Mouse (Mus musculus) forebrain, embryonic 12.5 days (tissue): Measurements from ENCODE around the gene Ell2. TPM values are rescaled to one million over a fixed set of nuclear protein-coding genes. Genes with fewer than 3 reads are reported as not detected.
"Not testable (repeated sequence)": the region's sequence is repeated elsewhere in the genome, so short reads cannot be mapped to it uniquely, and the experiment has no call there.

Source experiments
- ATAC-seq: fragments of 200-750 bp; cut with Nextera tagmentation; 2 replicates; pipeline ENCODE4 v1.8.0; 2017; ENCODE audit warnings: moderate TSS enrichment; ENCODE audit not compliant: low FRiP score
- H3K27ac ChIP-seq: fragments of 300-500 bp; sonication (generic); 2 replicates; pipeline ENCODE4 v1.5.1; 2016; ENCODE audit warnings: mild to moderate bottlenecking
- H3K27me3 ChIP-seq: fragments of 300-500 bp; sonication (generic); 2 replicates; pipeline ENCODE4 v1.6.1; 2016; ENCODE audit warnings: mild to moderate bottlenecking
- H3K36me3 ChIP-seq: fragments of 300-500 bp; sonication (generic); replicated peaks from 2 replicates; pipeline ENCODE4 v1.6.1; 2016; ENCODE audit warnings: mild to moderate bottlenecking
- H3K4me1 ChIP-seq: fragments of 300-500 bp; sonication (generic); 2 replicates; pipeline ENCODE4 v1.6.1; 2016
- H3K4me2 ChIP-seq: fragments of 300-500 bp; sonication (generic); 2 replicates; pipeline ENCODE4 v1.6.1; 2016; ENCODE audit warnings: mild to moderate bottlenecking, moderate library complexity
- H3K4me3 ChIP-seq: fragments of 300-500 bp; sonication (generic); replicated peaks from 2 replicates; pipeline ENCODE4 v1.5.1; 2016; ENCODE audit warnings: mild to moderate bottlenecking
- H3K9ac ChIP-seq: fragments of 300-500 bp; sonication (generic); 2 replicates; pipeline ENCODE4 v1.6.1; 2016; ENCODE audit warnings: mild to moderate bottlenecking
- H3K9me3 ChIP-seq: fragments of 300-500 bp; sonication (generic); 2 replicates; pipeline ENCODE4 v1.6.1; 2016
- WGBS: fragments of 180-500 bp; shearing (Covaris S2); methylation state at CpG from one replicate; pipeline ENCODE4 v1.1.7; 2016; 5-methylcytosine and 5-hydroxymethylcytosine counted together
- polyA plus RNA-seq: library from polyadenylated mRNA; unstranded; fragments of >200 nt; fragmentation: Nextera tagmentation; extraction: Ambion mirVana; gene quantifications from 2 replicates; pipeline ENCODE4 v1.2.1, GENCODE M21; 2016

The Ell2 gene
- polyA plus RNA-seq, 1 experiment from 2014 or later = 3.2 TPM

DNA sequence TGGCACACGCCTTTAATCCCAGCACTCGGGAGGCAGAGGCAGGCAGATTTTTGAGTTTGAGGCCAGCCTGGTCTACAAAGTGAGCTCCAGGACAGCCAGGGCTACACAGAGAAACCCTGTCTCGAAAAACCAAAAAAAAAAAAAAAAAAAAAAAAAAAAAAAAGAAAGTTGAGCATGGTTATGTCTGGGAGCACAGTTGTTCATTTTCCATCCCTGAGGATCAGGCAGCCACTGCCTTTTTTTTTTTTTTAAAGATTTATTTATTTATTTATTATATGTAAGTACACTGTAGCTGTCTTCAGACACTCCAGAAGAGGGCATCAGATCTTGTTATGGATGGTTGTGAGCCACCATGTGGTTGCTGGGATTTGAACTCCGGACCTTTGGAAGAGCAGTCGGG lies 6.0 kb downstream of the Ell2 start:
- ATAC-seq = not testable (repeated sequence)

DNA sequence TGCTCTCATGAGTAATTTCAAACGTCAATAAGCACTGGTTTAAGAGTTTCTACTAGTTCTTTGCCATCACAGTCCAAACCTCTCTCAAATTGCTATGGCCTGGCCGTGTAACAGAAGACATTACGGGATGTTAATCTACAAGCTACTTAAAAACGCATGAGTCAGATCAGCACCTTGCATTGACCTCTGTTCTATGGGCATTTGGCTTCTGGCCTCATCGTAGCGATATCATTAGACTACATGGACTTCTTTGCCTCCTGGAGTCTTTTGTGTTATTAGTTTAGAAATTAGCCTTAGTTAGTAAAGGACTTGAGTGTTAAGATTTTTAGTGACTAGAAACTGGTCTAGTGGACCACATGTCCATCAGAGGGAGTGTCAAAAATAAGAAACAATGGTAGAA lies 7.8 kb downstream of the Ell2 start:
- Histone ChIP-seq H3K36me3 (no peaks in the 10 kb centered on the region), H3K4me1 (0 out of 2 replicates have a peak, but pooled peaks cover under 1% of the 10 kb centered on the region), H3K27ac (no peak overlapping the region), H3K4me2 (no peak overlapping the region), H3K4me3 (no peak overlapping the region), H3K27me3 (peaks cover 4% of the 10 kb centered on the region), H3K9me3 (no peaks in the 10 kb centered on the region), H3K9ac (no peak overlapping the region)
- no peak for ATAC-seq
- WGBS = 90% methylated on average over 6 of the region's 6 CpGs

More for the DNA sequence above, 6.0 kb downstream of the Ell2 start:
- not testable (repeated sequence) for H3K27ac ChIP-seq, H3K27me3 ChIP-seq, H3K4me3 ChIP-seq, H3K9me3 ChIP-seq, H3K4me2 ChIP-seq, H3K9ac ChIP-seq, H3K36me3 ChIP-seq
- WGBS = 98% methylated on average over 4 of the region's 5 CpGs
- H3K4me1 ChIP-seq = peaks cover 11% of the 10 kb centered on the region; the same call in 1 of the 2 replicates

DNA sequence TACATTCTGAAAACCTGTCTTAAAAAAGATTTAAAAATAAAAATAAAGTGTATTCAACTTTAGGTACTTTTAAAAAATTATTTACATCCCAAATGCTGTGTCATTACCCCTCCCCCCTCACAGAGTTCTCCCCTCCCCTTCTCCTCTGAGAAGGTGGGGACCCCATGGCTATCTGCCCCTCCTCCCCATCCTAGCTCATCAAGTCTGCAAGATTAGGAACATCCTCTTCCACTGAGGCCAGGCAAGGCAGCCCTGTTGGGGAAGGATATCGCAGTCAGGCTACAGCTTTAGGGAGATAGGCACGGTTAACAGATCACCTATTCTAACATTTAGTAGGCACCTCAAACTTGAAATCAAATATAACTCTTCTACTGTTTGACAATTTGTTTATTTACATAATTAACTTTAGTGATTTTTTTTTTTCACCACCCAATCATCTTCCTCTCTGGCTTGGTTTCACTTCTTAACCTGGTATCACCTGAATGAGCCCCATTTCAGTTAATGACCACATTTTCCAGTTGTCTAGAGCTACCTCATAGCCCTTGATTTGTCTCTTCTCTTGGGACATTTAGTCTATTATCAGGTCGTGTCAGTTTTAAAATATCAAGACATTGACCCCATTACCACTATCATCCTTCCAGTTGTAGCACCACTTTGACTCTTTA lies 11.2 kb downstream of the Ell2 start:
- 73% methylated on average over 3 of the region's 3 CpGs for WGBS
- H3K9me3 ChIP-seq = no peaks in the 10 kb centered on the region

GRCm38 (mm10) chr13:75718376-75718775 lies 11.8 kb downstream of the Ell2 start:
- Histone ChIP-seq H3K27ac (no peak overlapping the region), H3K9ac (no peak overlapping the region), H3K4me3 (no peak overlapping the region), H3K4me2 (no peak overlapping the region), H3K4me1 (no peaks in the 10 kb centered on the region), H3K9me3 (no peaks in the 10 kb centered on the region), H3K27me3 (no peaks in the 10 kb centered on the region), H3K36me3 (no peaks in the 10 kb centered on the region)
- ATAC-seq = no peak

More for the DNA sequence above, 11.2 kb downstream of the Ell2 start:
- Histone ChIP-seq H3K9ac (no peak overlapping the region), H3K4me1 (no peaks in the 10 kb centered on the region), H3K4me3 (no peak overlapping the region), H3K36me3 (no peaks in the 10 kb centered on the region), H3K4me2 (no peak overlapping the region), H3K27me3 (no peaks in the 10 kb centered on the region), H3K27ac (no peak overlapping the region)
- ATAC-seq = no peak

DNA sequence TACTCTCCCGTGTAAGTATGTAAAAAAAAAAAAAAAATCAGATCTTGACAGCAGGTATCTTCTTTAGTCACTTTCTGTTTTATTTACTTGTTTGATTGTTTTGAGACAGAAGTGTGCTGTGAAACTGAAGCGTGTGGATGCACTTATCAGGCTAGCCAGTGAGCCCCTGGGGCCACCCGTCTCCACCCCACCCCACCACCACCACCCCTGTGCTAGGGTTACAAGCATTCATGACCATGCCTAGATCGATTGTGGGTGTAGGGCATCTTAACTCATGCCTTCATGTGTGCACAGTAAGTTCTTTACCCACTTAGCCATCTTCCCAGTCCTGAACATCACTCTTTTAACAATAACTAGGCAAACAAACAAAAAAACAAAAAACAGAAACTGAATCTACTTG lies 13.1 kb downstream of the Ell2 start:
- no peak for ATAC-seq
- WGBS = 85% methylated on average over 4 of the region's 4 CpGs
- H3K4me1 ChIP-seq = no peaks in the 10 kb centered on the region

GRCm38 (mm10) chr13:75726569-75727373 lies 20.2 kb downstream of the Ell2 start:
- Histone ChIP-seq H3K36me3 (no peaks in the 10 kb centered on the region), H3K27ac (no peak overlapping the region), H3K27me3 (no peaks in the 10 kb centered on the region), H3K4me2 (no peak overlapping the region), H3K9me3 (no peaks in the 10 kb centered on the region), H3K4me1 (peaks cover 3% of the 10 kb centered on the region; the same call in 1 of the 2 replicates), H3K4me3 (no peak overlapping the region), H3K9ac (no peak overlapping the region)
- WGBS = 63% methylated on average over 4 of the region's 4 CpGs
- ATAC-seq = peak; percentile 51; the same call in 1 of the 2 replicates

More for the DNA sequence above, 13.1 kb downstream of the Ell2 start:
- H3K27me3 ChIP-seq = no peaks in the 10 kb centered on the region
- H3K4me3 ChIP-seq = no peak overlapping the region
- H3K9me3 ChIP-seq = no peaks in the 10 kb centered on the region
- no peaks in the 10 kb centered on the region for H3K36me3 ChIP-seq
- no peak overlapping the region for H3K4me2 ChIP-seq
- H3K9ac ChIP-seq = no peak overlapping the region
- H3K27ac ChIP-seq = no peak overlapping the region

DNA sequence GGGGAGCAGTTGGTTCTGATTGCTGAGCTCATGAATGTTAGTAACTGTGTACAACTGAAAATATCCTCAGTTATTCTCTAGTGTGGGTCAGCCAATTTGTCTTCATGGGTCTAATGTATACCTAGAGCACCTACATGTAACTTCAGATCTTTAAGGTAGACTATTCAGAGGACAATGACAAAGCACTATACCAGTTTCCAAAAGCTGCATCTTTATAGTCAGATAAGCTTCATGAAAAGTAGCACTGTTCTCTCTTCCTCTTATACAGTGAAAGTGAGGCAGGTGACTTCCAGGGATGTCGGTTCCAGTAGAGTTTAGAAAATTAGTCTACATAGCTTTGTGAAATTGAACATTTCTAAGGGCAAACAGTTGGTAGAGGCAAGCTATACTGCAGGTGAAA lies 21.4 kb downstream of the Ell2 start:
- Histone ChIP-seq H3K36me3 (no peaks in the 10 kb centered on the region), H3K27me3 (no peaks in the 10 kb centered on the region), H3K9ac (no peak overlapping the region), H3K4me2 (no peak overlapping the region), H3K27ac (no peak overlapping the region), H3K4me3 (no peak overlapping the region), H3K4me1 (peaks cover 3% of the 10 kb centered on the region; the same call in 1 of the 2 replicates), H3K9me3 (no peaks in the 10 kb centered on the region)
- no peak for ATAC-seq
- WGBS = 93% methylated on average over 1 of the region's 1 CpGs

DNA sequence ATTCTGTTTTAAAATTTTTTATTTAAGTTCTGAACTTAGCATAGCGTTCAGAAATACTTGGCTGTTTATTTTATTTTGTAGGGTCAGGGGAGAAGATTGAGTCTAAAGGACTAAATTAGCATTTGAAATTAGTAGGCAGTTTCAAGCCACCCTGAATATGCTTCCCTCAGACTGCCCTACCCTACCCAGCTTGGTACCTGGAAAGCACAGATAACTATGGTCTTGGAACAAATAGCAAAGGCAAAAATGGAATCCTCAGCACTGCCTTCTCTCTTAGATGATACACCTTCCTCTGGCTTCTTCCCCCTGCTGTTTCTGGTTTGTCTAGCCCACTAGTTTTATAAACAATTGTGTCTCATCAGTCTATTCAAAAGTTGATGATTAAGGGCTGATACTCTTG lies 23.3 kb downstream of the Ell2 start:
- H3K4me1 ChIP-seq = peaks cover 3% of the 10 kb centered on the region; the same call in 1 of the 2 replicates
- no peak for ATAC-seq
- 82% methylated on average over 1 of the region's 1 CpGs for WGBS
- H3K4me2 ChIP-seq = no peak overlapping the region
- no peaks in the 10 kb centered on the region for H3K36me3 ChIP-seq
- H3K27ac ChIP-seq = no peak overlapping the region
- no peaks in the 10 kb centered on the region for H3K9me3 ChIP-seq
- H3K9ac ChIP-seq = no peak overlapping the region
- H3K27me3 ChIP-seq = no peaks in the 10 kb centered on the region
- no peak overlapping the region for H3K4me3 ChIP-seq

- no peak overlapping the region for H3K4me2 ChIP-seq
- no peak overlapping the region for H3K27ac ChIP-seq
- H3K4me3 ChIP-seq = no peak overlapping the region
- no peaks in the 10 kb centered on the region for H3K9me3 ChIP-seq
- no peaks in the 10 kb centered on the region for H3K36me3 ChIP-seq
- ATAC-seq = no peak
- no peak overlapping the region for H3K9ac ChIP-seq
- H3K27me3 ChIP-seq = no peaks in the 10 kb centered on the region
- peaks cover 3% of the 10 kb centered on the region; the same call in 1 of the 2 replicates for H3K4me1 ChIP-seq
Observed at GRCm38 (mm10) chr13:75730717-75731116, 24.2 kb downstream of the Ell2 start.

DNA sequence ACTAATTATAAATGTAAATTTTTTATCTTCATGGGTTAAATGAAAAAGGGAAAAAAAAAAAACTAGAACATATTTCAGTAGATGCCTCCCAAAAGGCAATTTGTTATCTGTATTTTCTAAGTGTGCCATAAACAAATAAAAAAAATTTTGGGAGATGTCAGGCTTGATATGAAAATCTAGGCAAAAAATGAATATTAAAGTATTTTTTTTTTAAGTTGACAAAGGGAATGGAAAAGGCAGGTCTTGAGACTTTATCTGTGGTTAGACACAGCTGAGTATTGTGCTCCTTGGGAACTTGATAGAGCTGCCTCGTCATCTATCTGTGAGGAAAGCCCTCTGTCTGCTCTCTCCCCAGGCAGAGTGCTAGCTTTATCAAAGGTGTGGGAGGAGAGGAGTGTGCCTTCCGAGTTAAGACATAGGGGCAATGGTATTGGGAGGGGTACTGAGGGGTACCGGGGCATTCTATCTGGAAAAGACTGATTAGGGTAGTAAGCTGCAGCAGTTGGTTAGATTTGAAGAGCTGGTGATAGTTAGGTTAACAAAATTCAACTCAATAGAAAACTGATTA lies 27.1 kb downstream of the Ell2 start:
- Histone ChIP-seq H3K4me2 (no peak overlapping the region), H3K27ac (no peak overlapping the region), H3K27me3 (no peaks in the 10 kb centered on the region), H3K9me3 (no peaks in the 10 kb centered on the region), H3K4me3 (no peak overlapping the region), H3K4me1 (no peaks in the 10 kb centered on the region), H3K9ac (no peak overlapping the region), H3K36me3 (no peaks in the 10 kb centered on the region)
- 68% methylated on average over 3 of the region's 3 CpGs for WGBS
- ATAC-seq = no peak

- WGBS = 92% methylated on average over 5 of the region's 5 CpGs
- Histone ChIP-seq H3K4me3 (no peak overlapping the region), H3K4me2 (no peak overlapping the region), H3K4me1 (no peaks in the 10 kb centered on the region), H3K27me3 (no peaks in the 10 kb centered on the region), H3K27ac (no peak overlapping the region), H3K9ac (no peak overlapping the region), H3K9me3 (no peaks in the 10 kb centered on the region), H3K36me3 (no peaks in the 10 kb centered on the region)
- no peak for ATAC-seq
Observed at GRCm38 (mm10) chr13:75734231-75734630, 27.7 kb downstream of the Ell2 start.

- no peak overlapping the region for H3K9ac ChIP-seq
- H3K27me3 ChIP-seq = no peaks in the 10 kb centered on the region
- H3K4me2 ChIP-seq = no peak overlapping the region
- no peak overlapping the region for H3K4me3 ChIP-seq
- no peaks in the 10 kb centered on the region for H3K9me3 ChIP-seq
- ATAC-seq = no peak
- no peak overlapping the region for H3K27ac ChIP-seq
- no peaks in the 10 kb centered on the region for H3K36me3 ChIP-seq
- 87% methylated on average over 1 of the region's 1 CpGs for WGBS
- H3K4me1 ChIP-seq = no peaks in the 10 kb centered on the region
Observed at GRCm38 (mm10) chr13:75735606-75736005, 29.0 kb downstream of the Ell2 start.
